Mouse (Mus musculus) liver, embryonic 15.5 days (tissue): Measurements from ENCODE around the gene Hmgb1. TPM values are rescaled to one million over a fixed set of nuclear protein-coding genes. Genes with fewer than 3 reads are reported as not detected.

Experiments used
- ATAC-seq: fragments of 200-750 bp; cut with Nextera tagmentation; 2 replicates; pipeline ENCODE4 v1.8.0; 2017; ENCODE audit warnings: moderate number of reproducible peaks, mild to moderate bottlenecking, moderate library complexity; ENCODE audit not compliant: insufficient read depth
- H3K27ac ChIP-seq: fragments of 300-500 bp; sonication (generic); replicated peaks from 2 replicates; pipeline ENCODE4 v1.5.1; 2015; ENCODE audit warnings: mild to moderate bottlenecking, inconsistent platforms
- H3K27me3 ChIP-seq: fragments of 300-500 bp; sonication (generic); 2 replicates; pipeline ENCODE4 v1.6.1; 2015; ENCODE audit warnings: mild to moderate bottlenecking, inconsistent platforms
- H3K36me3 ChIP-seq: fragments of 300-500 bp; sonication (generic); replicated peaks from 2 replicates; pipeline ENCODE4 v1.6.1; 2015; ENCODE audit warnings: moderate library complexity, mild to moderate bottlenecking, inconsistent platforms
- H3K4me1 ChIP-seq: fragments of 300-500 bp; sonication (generic); replicated peaks from 2 replicates; pipeline ENCODE4 v1.6.1; 2015; ENCODE audit warnings: inconsistent platforms
- H3K4me2 ChIP-seq: fragments of 300-500 bp; sonication (generic); 2 replicates; pipeline ENCODE4 v1.6.1; 2015; ENCODE audit warnings: moderate library complexity, mild to moderate bottlenecking, inconsistent platforms
- H3K4me3 ChIP-seq: fragments of 300-500 bp; sonication (generic); replicated peaks from 2 replicates; pipeline ENCODE4 v1.5.1; 2015; ENCODE audit warnings: mild to moderate bottlenecking, inconsistent platforms
- H3K9ac ChIP-seq: fragments of 300-500 bp; sonication (generic); 2 replicates; pipeline ENCODE4 v1.6.1; 2015; ENCODE audit warnings: moderate library complexity, mild to moderate bottlenecking, inconsistent platforms
- H3K9me3 ChIP-seq: fragments of 300-500 bp; sonication (generic); replicated peaks from 2 replicates; pipeline ENCODE4 v1.6.1; 2016; ENCODE audit warnings: inconsistent platforms
- WGBS: fragments of 180-500 bp; shearing (Covaris S2); methylation state at CpG from one replicate; pipeline ENCODE4 v1.1.7; 2015; ENCODE audit warnings: mixed read lengths; ENCODE audit not compliant: insufficient replicate concordance; 5-methylcytosine and 5-hydroxymethylcytosine counted together
- polyA plus RNA-seq: library from polyadenylated mRNA; unstranded; fragments of >200 nt; fragmentation: Nextera tagmentation; extraction: Ambion mirVana; gene quantifications from 2 replicates; pipeline ENCODE4 v1.2.1, GENCODE M21; 2015

Gene Hmgb1
- polyA plus RNA-seq, 1 experiment from 2014 or later: 440 TPM

DNA sequence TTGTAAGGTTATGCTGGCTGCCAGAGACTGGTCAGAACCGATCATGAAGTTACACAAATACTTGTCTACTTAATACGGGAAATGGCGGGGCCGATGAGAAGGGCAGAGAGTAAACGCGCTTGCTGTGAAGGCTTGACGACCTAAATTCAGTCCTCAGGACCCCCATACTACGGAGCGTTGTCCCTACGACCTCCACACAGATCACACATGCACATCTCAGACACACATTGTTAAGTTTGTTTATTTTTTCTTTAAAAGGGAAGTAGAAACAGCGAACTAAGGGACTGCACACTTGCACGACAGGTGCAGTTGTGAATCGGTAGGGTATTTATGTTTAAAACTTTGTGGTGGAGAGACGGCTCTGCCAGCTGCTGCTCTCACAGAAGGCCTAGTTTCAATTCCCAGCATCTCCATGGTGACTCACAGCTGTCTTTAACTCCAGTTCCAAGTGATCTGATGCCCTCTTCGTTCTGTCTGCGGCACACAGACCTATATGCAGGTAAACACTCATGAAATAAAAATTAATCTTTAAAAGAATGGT, 64.9 kb downstream of the Hmgb1 start:
- Histone ChIP-seq H3K27me3 (no peaks in the 10 kb centered on the region; the same call in 1 of the 2 replicates), H3K4me2 (no peak overlapping the region), H3K9me3 (no peaks in the 10 kb centered on the region), H3K27ac (no peak overlapping the region), H3K36me3 (no peaks in the 10 kb centered on the region), H3K4me1 (no peaks in the 10 kb centered on the region), H3K4me3 (no peak overlapping the region), H3K9ac (no peak overlapping the region)
- 80% methylated on average over 16 of the region's 16 CpGs for WGBS
- no peak for ATAC-seq

DNA sequence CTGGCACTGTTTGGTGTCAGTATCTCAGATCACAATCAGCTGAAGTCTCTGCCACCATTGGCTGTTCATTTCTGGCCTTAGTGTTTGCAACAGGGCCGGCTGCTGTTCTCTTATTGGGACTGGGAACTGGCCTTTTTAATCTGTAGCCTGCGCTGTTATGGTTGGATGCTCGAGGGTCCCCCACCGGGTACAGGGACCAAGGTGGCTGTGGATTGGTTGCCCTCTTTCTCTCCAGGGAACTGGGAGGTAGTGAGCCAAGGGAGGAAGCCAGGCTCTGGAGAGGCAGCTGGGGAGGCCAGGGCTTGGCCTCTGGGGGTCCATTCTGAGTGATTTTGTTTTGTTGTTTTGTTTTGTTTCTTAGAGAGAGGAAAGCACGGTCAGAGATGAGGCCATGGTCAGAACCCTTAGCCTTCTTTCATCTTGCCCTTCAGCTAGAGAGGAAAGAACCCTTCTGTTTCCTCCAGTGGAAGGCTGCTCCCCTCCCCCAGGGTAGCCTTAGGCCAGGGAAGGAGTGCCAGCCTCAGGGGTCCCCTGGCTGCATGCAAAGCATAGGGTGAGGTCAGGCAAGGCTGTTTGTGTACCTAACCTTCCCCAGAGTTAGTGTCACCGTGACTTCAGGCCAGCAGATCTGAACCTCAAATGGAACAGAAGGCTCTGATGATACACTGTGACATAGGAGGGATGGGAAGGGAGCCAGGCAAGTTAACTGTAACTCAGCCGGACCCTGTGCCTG, 66.3 kb downstream of the Hmgb1 start:
- Histone ChIP-seq H3K27ac (no peak overlapping the region), H3K4me2 (no peak overlapping the region), H3K36me3 (no peaks in the 10 kb centered on the region), H3K4me3 (no peak overlapping the region), H3K4me1 (no peaks in the 10 kb centered on the region), H3K9ac (no peak overlapping the region), H3K9me3 (no peaks in the 10 kb centered on the region), H3K27me3 (no peaks in the 10 kb centered on the region; the same call in 1 of the 2 replicates)
- ATAC-seq: no peak
- 49% methylated on average over 7 of the region's 7 CpGs for WGBS

DNA sequence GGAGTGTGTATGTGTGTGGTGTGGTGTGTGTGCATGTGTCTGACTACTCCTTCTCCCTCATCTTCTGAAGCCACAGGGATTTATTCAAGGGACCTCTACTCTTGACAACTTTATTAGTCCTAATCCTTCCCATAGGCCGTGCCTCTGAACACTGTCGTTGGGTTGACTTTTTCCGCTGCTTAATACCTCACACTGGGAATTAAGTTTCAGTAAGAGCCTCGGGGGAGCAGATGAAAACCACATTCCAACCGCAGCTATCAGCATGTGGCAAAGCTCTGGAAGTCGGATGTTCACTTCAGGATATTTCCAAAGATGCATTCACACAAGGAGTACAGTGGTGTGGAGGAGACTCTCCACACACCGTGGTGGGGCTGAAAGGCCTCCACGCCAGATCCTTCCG, 69.7 kb downstream of the Hmgb1 start:
- H3K4me2 ChIP-seq: no peak overlapping the region
- no peak overlapping the region for H3K4me3 ChIP-seq
- WGBS: 72% methylated on average over 9 of the region's 9 CpGs
- H3K4me1 ChIP-seq: peaks cover 14% of the 10 kb centered on the region
- H3K36me3 ChIP-seq: no peaks in the 10 kb centered on the region
- H3K27me3 ChIP-seq: no peaks in the 10 kb centered on the region
- no peak overlapping the region for H3K27ac ChIP-seq
- H3K9ac ChIP-seq: no peak overlapping the region
- ATAC-seq: no peak
- no peaks in the 10 kb centered on the region for H3K9me3 ChIP-seq

DNA sequence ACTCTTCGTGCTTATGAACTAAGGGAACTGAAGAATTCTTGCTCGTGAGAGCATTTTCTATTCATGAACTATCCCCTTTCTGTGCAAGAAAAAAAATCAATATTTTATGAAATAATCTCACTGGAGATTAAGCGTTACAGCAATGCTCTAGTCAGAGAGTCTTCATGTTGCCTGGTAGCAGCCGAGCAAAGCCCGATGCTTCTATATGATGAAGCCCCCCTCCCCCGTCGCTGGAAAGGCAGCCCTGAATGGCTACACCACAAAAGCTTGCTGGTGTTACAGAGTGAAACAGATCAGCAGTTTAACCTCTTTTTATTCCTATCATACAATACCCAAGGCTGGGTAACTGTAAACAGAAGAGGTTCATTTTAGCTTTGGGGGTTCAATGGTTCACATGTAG, 70.3 kb downstream of the Hmgb1 start:
- WGBS: 76% methylated on average over 7 of the region's 7 CpGs
- H3K36me3 ChIP-seq: no peaks in the 10 kb centered on the region
- H3K4me2 ChIP-seq: no peak overlapping the region
- no peaks in the 10 kb centered on the region for H3K27me3 ChIP-seq
- no peak for ATAC-seq
- no peak overlapping the region for H3K4me3 ChIP-seq
- H3K27ac ChIP-seq: no peak overlapping the region
- H3K4me1 ChIP-seq: peaks cover 18% of the 10 kb centered on the region
- no peaks in the 10 kb centered on the region for H3K9me3 ChIP-seq
- H3K9ac ChIP-seq: no peak overlapping the region

DNA sequence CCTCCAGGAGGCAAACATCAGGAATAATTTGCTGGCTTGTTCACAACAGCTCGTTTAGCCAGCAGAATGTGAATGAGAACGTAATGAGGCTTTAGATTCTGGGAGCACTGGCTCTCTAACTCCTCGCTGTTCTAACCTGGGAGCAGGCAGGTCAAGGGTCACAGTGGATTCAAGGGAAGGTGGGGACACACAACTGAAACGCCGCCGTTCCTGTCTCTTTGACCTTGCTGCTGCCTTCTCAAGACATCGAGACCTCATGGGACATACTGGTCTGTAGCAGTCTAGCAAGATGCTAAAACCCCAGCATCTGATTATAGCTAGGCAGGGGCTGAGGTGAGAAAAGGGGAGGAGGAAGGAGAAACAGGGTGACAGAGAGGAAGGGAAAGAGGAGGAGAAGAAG, 70.8 kb downstream of the Hmgb1 start:
- ATAC-seq: no peak
- no peaks in the 10 kb centered on the region for H3K27me3 ChIP-seq
- no peak overlapping the region for H3K27ac ChIP-seq
- peaks cover 24% of the 10 kb centered on the region for H3K4me1 ChIP-seq
- no peaks in the 10 kb centered on the region for H3K36me3 ChIP-seq
- no peak overlapping the region for H3K9ac ChIP-seq
- 68% methylated on average over 7 of the region's 7 CpGs for WGBS
- no peak overlapping the region for H3K4me3 ChIP-seq
- H3K4me2 ChIP-seq: no peak overlapping the region
- H3K9me3 ChIP-seq: no peaks in the 10 kb centered on the region

DNA sequence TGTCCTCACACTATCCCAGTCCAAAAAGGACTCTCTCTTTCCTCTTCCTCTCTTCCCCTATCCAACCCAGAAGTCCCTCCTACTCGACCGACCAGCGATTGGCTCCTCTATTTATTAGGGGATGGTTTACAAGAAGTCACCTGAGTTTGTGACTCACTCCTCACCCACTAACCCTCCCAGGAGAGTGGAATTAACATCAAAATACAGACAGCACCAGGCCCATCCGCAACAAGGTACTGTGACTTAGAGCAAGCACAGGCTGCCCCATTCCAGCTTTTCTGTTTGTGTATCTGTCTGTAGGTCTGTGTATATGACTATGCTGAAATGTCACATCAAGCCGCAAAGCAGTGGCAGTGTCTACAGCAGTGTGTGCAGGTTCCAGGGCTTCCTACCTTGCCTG, 71.7 kb downstream of the Hmgb1 start:
- WGBS: 76% methylated on average over 5 of the region's 5 CpGs
- Histone ChIP-seq H3K27ac (no peak overlapping the region), H3K4me3 (no peak overlapping the region), H3K36me3 (no peaks in the 10 kb centered on the region), H3K9ac (no peak overlapping the region), H3K4me2 (no peak overlapping the region), H3K9me3 (no peaks in the 10 kb centered on the region), H3K27me3 (no peaks in the 10 kb centered on the region), H3K4me1 (peaks cover 33% of the 10 kb centered on the region)
- no peak for ATAC-seq

DNA sequence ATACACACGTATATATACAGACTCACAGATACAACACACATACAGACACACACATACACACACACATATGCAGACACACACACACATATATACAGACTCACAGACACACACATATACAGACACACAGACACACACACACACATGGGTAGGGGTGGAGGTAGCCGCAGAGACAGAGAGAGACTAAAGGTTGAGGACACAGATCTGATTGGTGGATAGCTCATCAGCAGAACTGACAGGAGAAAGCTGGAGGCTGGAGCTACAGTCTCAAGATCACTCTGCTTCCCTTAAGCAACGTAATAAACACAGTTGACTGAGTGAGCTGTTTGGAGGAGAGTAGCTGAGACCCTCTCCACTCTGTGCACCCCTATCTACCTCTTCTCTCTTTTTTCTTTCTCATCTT, 75.1 kb downstream of the Hmgb1 start:
- H3K4me1 ChIP-seq: peaks cover 34% of the 10 kb centered on the region
- no peaks in the 10 kb centered on the region for H3K9me3 ChIP-seq
- H3K9ac ChIP-seq: no peak overlapping the region
- H3K4me3 ChIP-seq: no peak overlapping the region
- ATAC-seq: no peak
- H3K4me2 ChIP-seq: no peak overlapping the region
- 58% methylated on average over 3 of the region's 3 CpGs for WGBS
- H3K36me3 ChIP-seq: no peaks in the 10 kb centered on the region
- H3K27me3 ChIP-seq: no peaks in the 10 kb centered on the region
- H3K27ac ChIP-seq: no peak overlapping the region

DNA sequence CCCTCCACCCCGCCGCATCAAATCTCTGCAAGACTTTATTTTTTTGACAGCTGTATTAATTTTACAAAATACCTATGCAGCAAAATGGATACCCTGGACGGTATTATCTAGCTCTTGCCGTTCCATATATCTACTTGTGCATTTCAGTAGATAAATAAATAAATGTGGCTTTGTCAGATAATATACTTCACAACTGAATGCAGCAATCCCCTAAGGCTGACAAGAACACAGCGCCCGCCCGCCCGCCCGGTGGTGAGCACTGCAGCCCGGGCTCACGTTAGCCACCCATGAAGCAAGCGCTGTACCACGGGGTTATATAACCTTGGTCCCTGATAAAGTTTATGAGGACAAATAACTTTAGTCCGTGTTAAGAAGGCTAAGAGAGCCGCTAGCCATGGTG, 76.1 kb downstream of the Hmgb1 start:
- Histone ChIP-seq H3K27me3 (no peaks in the 10 kb centered on the region), H3K4me2 (peak overlapping the region; percentile 9; the same call in 1 of the 2 replicates), H3K4me3 (no peak overlapping the region), H3K9ac (no peak overlapping the region), H3K4me1 (peaks cover 34% of the 10 kb centered on the region), H3K27ac (no peak overlapping the region), H3K36me3 (no peaks in the 10 kb centered on the region), H3K9me3 (no peaks in the 10 kb centered on the region)
- peak; percentile 89 for ATAC-seq
- 26% methylated on average over 15 of the region's 15 CpGs for WGBS

DNA sequence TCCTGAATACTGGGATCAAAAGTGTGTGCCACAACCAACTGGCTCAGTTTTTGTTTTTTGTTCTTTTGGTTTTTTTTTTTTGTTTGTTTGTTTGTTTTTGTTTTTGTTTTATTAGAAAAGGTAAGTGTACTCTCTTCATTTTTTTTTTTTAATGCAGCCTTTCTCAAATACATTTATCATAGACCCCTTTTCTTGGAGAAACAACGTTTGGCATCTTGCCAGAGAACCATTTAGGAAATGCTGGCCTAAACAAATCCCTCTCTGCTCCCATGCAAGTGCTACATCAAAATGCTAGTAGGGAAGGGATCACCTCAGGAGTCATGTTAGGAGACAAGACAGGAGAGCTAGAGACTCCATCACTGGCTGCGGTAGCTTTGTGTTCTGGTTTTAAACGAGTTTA, 76.7 kb downstream of the Hmgb1 start:
- Histone ChIP-seq H3K4me1 (peaks cover 34% of the 10 kb centered on the region), H3K27me3 (no peaks in the 10 kb centered on the region), H3K4me2 (no peak overlapping the region), H3K27ac (no peak overlapping the region), H3K36me3 (no peaks in the 10 kb centered on the region), H3K4me3 (no peak overlapping the region), H3K9me3 (no peaks in the 10 kb centered on the region), H3K9ac (no peak overlapping the region)
- no peak for ATAC-seq
- 59% methylated on average over 3 of the region's 3 CpGs for WGBS

DNA sequence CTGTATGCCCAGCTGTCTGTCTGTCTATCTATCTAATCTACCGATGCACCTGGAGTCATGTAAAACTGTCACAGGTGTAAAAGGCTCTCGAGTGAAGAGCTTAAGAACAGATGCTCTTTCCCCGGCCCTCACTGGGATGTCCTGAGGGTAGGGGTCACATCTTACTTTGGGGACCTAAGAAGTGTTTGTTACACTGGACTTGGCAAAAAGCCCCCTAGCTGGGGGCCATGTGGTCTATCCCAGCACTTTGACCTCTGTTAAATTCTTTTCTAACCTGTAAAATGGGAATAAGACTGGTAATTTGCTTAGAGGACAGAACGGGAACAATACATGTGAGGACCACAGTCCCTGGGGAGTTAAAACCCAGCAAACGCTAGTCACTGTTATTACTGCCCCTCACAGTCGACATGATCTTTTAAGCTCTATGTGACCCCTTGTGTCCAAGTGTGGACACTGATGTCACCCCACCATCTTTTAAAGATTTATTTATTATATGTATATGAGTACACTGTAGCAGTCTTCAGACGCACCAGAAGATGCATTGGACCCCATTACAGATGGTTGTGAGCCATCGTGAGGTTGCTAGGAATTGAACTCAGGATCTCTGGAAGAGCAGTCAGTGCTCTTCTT, 80.1 kb downstream of the Hmgb1 start:
- Histone ChIP-seq H3K4me3 (no peak overlapping the region), H3K4me1 (peaks cover 17% of the 10 kb centered on the region), H3K4me2 (no peak overlapping the region), H3K27me3 (no peaks in the 10 kb centered on the region), H3K36me3 (no peaks in the 10 kb centered on the region), H3K9me3 (no peaks in the 10 kb centered on the region), H3K9ac (no peak overlapping the region), H3K27ac (no peak overlapping the region)
- no peak for ATAC-seq
- WGBS: 72% methylated on average over 8 of the region's 8 CpGs

DNA sequence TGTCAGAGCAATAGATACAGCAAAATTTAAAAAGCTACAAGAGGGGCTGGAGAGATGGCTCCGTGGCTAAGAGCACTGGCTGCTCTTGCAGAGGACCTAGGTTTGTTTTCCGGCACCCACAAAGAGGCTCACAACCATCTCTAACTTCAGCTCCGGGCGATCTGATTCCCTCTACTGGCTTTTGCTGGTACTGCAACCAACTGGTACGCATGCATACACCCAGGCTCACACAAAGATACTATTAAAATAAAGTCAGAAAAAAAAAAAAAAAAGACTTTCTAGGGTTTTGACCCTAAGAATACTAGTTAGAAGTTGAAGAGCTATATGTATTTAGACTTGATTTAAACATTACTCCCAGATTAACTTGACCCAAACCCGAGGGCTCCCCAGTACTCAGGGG, 82.4 kb downstream of the Hmgb1 start:
- WGBS: 69% methylated on average over 6 of the region's 6 CpGs
- no peak overlapping the region for H3K9ac ChIP-seq
- ATAC-seq: no peak

More for the DNA sequence above, 82.4 kb downstream of the Hmgb1 start:
- no peaks in the 10 kb centered on the region for H3K27me3 ChIP-seq
- H3K36me3 ChIP-seq: no peaks in the 10 kb centered on the region
- no peaks in the 10 kb centered on the region for H3K9me3 ChIP-seq
- H3K4me1 ChIP-seq: no peaks in the 10 kb centered on the region
- H3K27ac ChIP-seq: no peak overlapping the region
- H3K4me2 ChIP-seq: no peak overlapping the region
- H3K4me3 ChIP-seq: no peak overlapping the region
